Mouse (Mus musculus) right cerebral cortex, postnatal 4 days (tissue): Measurements from ENCODE around the gene Morf4l1.

Source experiments
- DNase-seq: peaks from one replicate; pipeline ENCODE4 v3.0.0-alpha.2; 2022

Gene Morf4l1

GRCm38 (mm10) chr9:90114567-90115307 lies at the start of gene Morf4l1:
Gene Morf4l1, minus strand, starts transcription at chr9:90114774.
- peak; percentile 98 for DNase-seq

DNA sequence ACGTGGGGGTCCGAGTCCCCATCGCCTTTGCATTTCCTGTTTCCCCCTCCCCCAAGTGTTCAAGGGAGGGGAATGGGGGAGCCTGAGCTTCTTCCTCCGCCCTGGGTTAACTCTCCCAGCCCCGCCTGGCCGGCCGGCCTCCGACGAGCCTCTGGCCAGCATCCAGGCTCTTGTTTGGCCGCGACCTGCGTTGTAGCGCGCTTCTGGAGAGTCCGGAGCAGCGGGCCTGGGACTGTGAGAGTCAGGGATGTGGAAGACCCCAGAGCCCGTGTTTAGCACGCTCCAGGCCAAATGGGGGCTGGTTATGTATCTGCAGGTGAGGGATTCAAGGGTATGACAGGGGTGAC lies 49.1 kb upstream of the Morf4l1 start:
- peak; percentile 47 for DNase-seq

- DNase-seq = peak; percentile 56
Observed at GRCm38 (mm10) chr9:90162926-90163748, 48.6 kb upstream of the Morf4l1 start, which contains the start of gene Adamts7. Gene Adamts7, plus strand, starts transcription at chr9:90163069.

DNA sequence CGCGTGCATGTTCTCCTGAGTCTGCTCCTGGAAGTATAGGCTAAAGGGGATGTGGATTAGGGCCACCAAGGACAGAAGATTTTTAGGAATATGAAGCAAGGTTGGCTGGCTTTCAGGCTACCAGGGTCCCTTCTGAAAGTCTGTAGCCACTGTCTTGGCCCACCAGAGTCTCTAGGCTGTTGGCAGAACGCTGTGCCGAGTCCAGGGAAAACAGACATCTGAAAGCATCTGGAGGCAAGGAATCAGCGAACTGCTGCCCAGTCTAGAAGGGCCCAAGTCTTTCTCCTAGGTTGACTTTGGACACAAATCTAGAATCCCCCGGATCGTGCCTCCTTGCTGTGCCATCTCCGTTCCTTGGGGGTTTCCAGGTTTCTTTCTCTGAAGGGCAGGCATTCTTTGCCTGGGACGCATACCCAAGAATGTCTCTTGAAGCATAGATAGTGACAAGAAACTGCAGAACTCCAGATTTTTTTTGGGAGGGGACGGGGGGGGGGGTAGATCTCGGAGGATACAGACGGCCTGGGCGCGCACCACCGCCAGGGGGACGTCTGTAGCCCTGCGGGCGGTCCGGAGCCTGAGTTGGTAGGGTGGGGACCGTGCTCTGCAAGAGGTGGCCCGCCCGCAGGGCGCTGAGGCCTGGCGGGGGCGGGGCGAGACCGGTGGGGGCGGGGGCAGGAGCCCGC lies 47.8 kb upstream of the Morf4l1 start:
- peak; percentile 61 for DNase-seq

- no peak for DNase-seq
Observed at GRCm38 (mm10) chr9:90146869-90147268, 32.3 kb upstream of the Morf4l1 start.

DNA sequence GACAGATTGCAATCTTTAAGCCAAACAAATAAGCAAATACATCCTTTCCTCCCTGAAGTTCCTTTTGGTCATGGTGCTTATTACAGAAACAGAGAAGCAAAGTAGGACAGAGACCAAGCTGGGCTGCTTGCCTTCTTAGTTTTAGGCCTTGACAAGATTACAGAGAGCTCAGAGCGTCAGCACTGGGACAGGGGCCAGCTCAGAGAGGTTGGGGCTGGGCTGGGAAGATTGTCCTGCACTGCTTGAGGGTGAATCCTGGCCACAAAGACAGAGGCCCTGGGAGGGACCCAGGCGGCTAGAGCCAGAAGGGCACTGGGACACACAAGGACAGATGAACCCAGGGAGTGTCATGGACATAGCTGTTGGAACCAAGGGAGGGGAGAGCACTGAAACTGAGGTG lies 31.2 kb upstream of the Morf4l1 start:
- no peak for DNase-seq

DNA sequence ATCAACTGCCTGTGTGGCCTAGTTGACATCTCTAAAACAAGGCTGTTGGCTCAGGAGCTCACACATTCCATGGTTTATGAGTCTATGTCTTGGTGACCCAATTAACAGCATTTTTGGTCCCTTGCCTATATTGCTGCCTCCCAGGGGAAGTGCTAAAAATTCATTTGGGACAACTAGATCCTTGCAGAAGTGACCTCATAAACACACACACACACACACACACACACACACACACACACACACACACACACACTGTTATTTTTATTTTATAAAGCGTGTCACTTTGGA lies 22.0 kb upstream of the Morf4l1 start:
- DNase-seq = no peak

GRCm38 (mm10) chr9:90135963-90136677 lies 21.5 kb upstream of the Morf4l1 start:
- no peak for DNase-seq

GRCm38 (mm10) chr9:90135466-90135865 lies 20.9 kb upstream of the Morf4l1 start:
- DNase-seq = no peak

GRCm38 (mm10) chr9:90133562-90134355 lies 19.2 kb upstream of the Morf4l1 start:
- no peak for DNase-seq

GRCm38 (mm10) chr9:90128636-90129201 lies 14.1 kb upstream of the Morf4l1 start:
- no peak for DNase-seq

GRCm38 (mm10) chr9:90127146-90127545 lies 12.6 kb upstream of the Morf4l1 start:
- no peak for DNase-seq

GRCm38 (mm10) chr9:90126260-90127010 lies 11.9 kb upstream of the Morf4l1 start:
- peak; percentile 69 for DNase-seq

GRCm38 (mm10) chr9:90125416-90126099 lies 11.0 kb upstream of the Morf4l1 start:
- DNase-seq = no peak

- no peak for DNase-seq
Observed at GRCm38 (mm10) chr9:90124873-90125245, 10.3 kb upstream of the Morf4l1 start.

GRCm38 (mm10) chr9:90124156-90124872 lies 9.7 kb upstream of the Morf4l1 start:
- DNase-seq = no peak

DNA sequence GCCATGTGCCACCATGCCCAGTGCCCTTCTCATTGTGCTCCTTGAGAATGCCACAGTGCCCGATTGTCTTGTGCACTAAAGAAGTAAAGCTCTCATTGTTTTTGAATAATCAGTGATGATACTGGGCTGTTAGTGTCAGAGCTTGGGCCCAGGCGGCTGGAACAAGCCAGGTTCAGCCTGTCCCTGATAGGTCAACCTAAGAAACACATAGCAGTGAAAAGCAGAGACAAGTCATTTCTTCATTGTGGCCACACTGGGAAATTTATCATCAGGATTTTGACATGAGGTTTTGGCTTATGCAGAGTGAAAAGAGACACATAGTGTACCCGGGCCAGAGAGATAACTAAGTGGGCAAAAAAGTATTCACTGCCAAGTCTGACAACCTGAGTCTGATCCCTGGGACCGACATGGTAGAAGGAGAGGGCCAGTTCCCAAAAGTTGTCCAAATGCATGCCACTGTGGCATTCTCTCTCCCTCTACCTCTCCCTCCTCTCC lies 7.7 kb upstream of the Morf4l1 start:
- DNase-seq = no peak

DNA sequence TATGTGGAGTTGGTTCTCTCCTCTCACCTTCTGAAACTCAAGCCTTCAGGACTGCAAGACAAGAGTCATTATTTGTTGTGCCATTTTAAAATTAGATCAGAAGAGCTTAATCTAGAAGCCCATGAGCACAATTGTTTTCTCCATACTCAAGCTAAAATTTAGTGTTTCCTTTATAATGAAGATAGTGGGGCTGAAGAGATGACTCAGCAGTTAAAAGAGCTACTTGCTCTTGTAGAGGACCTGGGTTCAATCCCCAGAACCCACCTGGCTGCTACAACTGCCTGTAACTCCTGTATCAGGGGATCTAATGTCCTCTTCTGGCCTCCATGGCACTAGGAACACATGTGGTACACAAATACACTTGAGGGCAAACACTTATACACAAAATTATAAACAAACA lies 2.7 kb upstream of the Morf4l1 start:
- no peak for DNase-seq

DNA sequence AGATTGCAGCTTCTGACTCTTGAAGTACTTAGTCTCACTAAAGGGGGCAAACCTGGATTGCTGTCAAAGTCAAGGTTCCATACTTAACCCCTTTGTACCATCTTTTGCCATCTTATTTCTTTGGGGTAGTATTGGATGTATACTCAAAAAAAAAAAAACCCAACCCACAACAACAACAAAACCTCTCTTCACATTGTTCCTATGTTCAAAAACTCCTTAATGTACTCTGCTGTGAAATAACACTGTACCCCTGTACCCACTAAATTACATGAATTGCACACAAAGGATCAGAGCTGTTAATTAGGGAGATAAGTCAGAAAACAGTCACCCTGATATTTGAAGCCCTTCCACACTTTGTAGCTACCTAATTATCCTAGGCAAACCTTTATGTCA lies 730 bp upstream of the Morf4l1 start:
- DNase-seq = no peak
